Mouse (Mus musculus) C2C12 (cell line): ENCODE results near the gene Cpb1. TPM values are rescaled to one million over a fixed set of nuclear protein-coding genes. Genes with fewer than 3 reads are reported as not detected.
A peak's percentile ranks its signal among the peaks of the same experiment; 100 is the strongest.

Experiments
- H3K27me3 ChIP-seq: one replicate; pipeline ENCODE4 v1.6.1; 2011; ENCODE audit not compliant: control insufficient read depth, insufficient read depth, insufficient read length
- H3K36me3 ChIP-seq: one replicate; pipeline ENCODE4 v1.6.1; 2011; ENCODE audit not compliant: control insufficient read depth, insufficient read depth
- H3K4me3 ChIP-seq: one replicate; pipeline ENCODE4 v1.5.1; 2011; ENCODE audit warnings: mild to moderate bottlenecking, control low read depth; ENCODE audit not compliant: poor library complexity, insufficient read depth, severe bottlenecking
- H3K79me2 ChIP-seq: one replicate; pipeline ENCODE4 v1.6.1; 2011; ENCODE audit not compliant: control insufficient read depth, insufficient read depth
- H3K79me3 ChIP-seq: one replicate; pipeline ENCODE4 v1.6.1; 2011; ENCODE audit warnings: low read depth, control low read depth
- H3ac ChIP-seq: one replicate; pipeline ENCODE3; 2011; ENCODE audit warnings: low read depth; ENCODE audit not compliant: control insufficient read depth, insufficient read length
- CEBPB ChIP-seq: IDR thresholded peaks from one replicate; pipeline ENCODE4 v1.6.1; 2011; ENCODE audit warnings: low read depth, mild to moderate bottlenecking, control low read depth, moderate library complexity
- CTCF ChIP-seq: IDR thresholded peaks from one replicate; pipeline ENCODE4 v1.5.1; 2011; ENCODE audit not compliant: control insufficient read depth, insufficient read depth, insufficient read length
- FOSL1 ChIP-seq: IDR thresholded peaks from one replicate; pipeline ENCODE4 v1.8.0; 2011; ENCODE audit warnings: mild to moderate bottlenecking, low read length; ENCODE audit not compliant: poor library complexity, insufficient read depth, severe bottlenecking
- MAX ChIP-seq: IDR thresholded peaks from one replicate; pipeline ENCODE4 v1.6.1; 2011; ENCODE audit warnings: mild to moderate bottlenecking, control low read depth
- MYOD1 ChIP-seq: IDR thresholded peaks from one replicate; pipeline ENCODE4 v1.6.1; 2011; ENCODE audit warnings: low read depth; ENCODE audit not compliant: control insufficient read depth, insufficient read length
- MYOG ChIP-seq: IDR thresholded peaks from one replicate; pipeline ENCODE4 v1.6.1; 2011; ENCODE audit not compliant: control insufficient read depth, insufficient read length; ENCODE audit errors: extremely low read depth
- USF1 ChIP-seq: IDR thresholded peaks from one replicate; pipeline ENCODE4 v1.6.1; 2011; ENCODE audit warnings: low read depth, mild to moderate bottlenecking, control low read depth, moderate library complexity
- polyA plus RNA-seq: library from polyadenylated mRNA; unstranded; fragments of >200 nt; fragmentation: generic; extraction: Trizol; gene quantifications from one replicate; pipeline ENCODE4 v1.2.1, GENCODE M21; 2012; ENCODE audit warnings: missing spikeins

Gene Cpb1
- polyA plus RNA-seq, 1 experiment: not detected

DNA sequence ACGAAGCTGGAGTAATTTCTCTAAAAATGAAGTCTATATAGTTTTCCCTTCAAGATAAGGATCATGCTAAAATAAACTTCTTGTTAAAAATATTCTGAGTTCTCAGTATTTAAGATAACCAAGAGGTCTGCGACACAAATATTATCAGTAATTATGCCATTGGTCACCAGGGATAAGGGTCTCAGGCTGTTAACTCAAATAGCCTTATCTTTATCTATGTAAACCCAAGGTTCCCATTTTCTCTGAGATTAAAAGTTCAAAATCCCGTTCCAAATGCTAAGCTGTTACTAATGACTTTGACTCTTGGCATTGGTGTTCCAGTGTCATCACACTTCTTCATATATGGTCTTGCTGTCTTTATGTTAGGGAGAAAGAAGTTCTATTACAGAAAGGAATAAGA is 20.0 kb upstream of the Cpb1 start:
- Histone ChIP-seq H3K79me2 (no peaks in the 10 kb centered on the region), H3ac (no peak overlapping the region), H3K27me3 (no peaks in the 10 kb centered on the region), H3K4me3 (no peak overlapping the region), H3K36me3 (no peaks in the 10 kb centered on the region), H3K79me3 (no peaks in the 10 kb centered on the region)
- TF ChIP-seq USF1 (no peak), MAX (no peak), MYOG (no peak), FOSL1 (no peak), CEBPB (no peak)

DNA sequence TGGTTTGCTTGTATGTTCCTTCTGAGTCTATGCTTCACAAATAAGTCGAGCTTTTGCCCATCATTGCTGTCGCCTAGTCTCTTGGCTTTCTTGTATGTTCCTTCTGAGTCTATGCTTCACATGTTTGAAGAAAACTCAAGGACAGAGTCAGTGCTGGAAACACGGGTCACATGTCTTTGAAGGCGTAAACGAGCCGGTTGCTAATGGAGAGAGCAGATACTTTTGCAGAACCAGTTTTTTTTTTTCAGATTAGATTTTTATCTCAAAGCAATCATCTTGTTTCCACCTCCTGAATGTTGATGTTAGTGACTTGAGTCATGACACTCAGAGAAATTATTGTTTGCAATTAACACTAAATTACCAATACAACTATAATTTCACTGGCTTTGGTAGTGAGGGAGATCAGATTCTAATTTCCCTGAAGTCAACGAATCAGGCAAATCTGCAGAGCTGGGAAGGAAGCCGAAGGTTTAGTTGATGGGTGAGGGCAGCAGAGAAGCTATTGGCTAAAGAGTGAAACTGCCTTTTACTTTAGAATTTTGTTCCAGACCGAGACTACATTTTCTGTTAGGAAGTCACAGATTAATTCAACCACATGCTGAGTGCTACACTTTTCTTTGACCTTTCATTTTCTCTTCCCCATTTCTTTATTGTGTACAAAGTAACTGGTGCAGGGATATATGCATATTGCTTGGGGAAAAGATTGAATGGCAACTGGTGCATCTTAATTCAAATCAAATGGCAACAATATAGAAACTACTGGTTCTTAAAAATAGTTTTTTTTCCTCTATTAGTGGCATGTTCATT is 19.2 kb upstream of the Cpb1 start:
- H3K79me2 ChIP-seq: no peaks in the 10 kb centered on the region
- no peaks in the 10 kb centered on the region for H3K27me3 ChIP-seq
- H3ac ChIP-seq: no peak overlapping the region
- no peaks in the 10 kb centered on the region for H3K36me3 ChIP-seq
- no peaks in the 10 kb centered on the region for H3K79me3 ChIP-seq
- no peak overlapping the region for H3K4me3 ChIP-seq
- TF ChIP-seq MYOD1: no peak

DNA sequence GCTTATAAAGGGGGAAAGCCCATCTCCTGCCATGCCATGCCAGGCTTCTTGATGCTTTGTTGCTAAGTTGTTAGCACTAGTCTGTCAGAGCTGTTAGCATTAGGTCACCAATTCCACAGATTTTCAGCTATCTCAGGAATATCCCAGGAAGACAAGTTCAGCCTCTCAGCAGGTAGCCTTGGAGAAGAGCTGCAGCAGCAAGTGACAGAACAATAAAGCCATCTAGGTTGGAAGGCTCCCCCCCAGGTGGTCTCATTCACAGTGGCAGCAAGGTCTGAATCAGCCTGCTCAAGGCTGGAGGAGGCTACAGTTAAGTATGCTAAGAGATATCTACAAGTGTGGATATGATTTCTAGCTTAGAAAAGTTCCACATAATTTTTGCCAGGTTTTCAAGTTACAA is 15.8 kb upstream of the Cpb1 start:
- no peaks in the 10 kb centered on the region for H3K36me3 ChIP-seq
- H3K79me3 ChIP-seq: no peaks in the 10 kb centered on the region
- no peak overlapping the region for H3ac ChIP-seq
- TF ChIP-seq MYOG (no peak), FOSL1 (no peak), MAX (no peak), CTCF (no peak), MYOD1 (no peak), CEBPB (no peak), USF1 (no peak)
- H3K79me2 ChIP-seq: no peaks in the 10 kb centered on the region
- no peaks in the 10 kb centered on the region for H3K27me3 ChIP-seq
- H3K4me3 ChIP-seq: no peak overlapping the region

DNA sequence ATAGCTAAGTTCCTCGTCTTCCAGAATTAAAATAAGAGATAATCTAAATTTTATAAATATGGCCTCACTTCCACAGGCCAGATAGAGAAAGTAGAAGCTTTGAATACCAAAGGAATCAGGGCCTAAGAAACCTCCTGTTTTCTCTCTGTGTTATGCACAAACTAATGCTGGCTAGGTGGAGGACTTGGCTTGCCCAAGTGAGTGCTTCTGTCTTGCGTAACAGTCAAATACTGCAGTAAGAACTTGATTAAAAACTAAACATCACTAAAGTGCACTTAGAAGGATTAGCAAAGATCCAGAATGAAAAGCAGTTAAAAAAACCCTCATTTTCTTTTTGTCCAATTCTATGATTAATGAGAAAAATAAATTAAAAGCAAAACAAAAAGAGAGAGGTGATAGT is 13.2 kb upstream of the Cpb1 start:
- H3K4me3 ChIP-seq: no peak overlapping the region
- no peaks in the 10 kb centered on the region for H3K79me2 ChIP-seq
- H3K79me3 ChIP-seq: no peaks in the 10 kb centered on the region
- H3K36me3 ChIP-seq: no peaks in the 10 kb centered on the region
- H3ac ChIP-seq: no peak overlapping the region
- TF ChIP-seq MYOG: no peak
- TF ChIP-seq CEBPB: no peak
- no peaks in the 10 kb centered on the region for H3K27me3 ChIP-seq

DNA sequence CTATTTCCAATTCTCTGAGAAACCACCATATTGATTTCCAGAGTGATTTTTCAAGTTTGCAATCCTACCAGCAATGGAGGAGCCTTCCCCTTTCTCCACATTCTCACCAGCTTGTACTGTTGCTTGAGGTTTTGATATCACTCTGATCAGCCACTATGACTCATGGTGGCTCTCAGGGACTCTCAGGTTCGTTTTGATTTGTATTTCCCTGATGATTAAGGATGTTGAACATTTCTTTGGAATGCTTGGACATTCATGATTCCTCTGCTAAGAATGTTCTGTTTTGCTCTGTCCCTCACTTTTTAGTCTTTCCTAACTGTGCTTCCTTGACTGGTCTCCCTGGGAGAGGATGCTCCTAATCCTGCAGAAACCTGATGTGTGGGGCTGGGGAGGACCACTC is 6.3 kb upstream of the Cpb1 start:
- Histone ChIP-seq H3ac (no peak overlapping the region), H3K36me3 (no peaks in the 10 kb centered on the region), H3K79me2 (no peaks in the 10 kb centered on the region), H3K27me3 (no peaks in the 10 kb centered on the region), H3K4me3 (no peak overlapping the region), H3K79me3 (no peaks in the 10 kb centered on the region)
- TF ChIP-seq CTCF: no peak
- no peak for TF ChIP-seq MAX
- TF ChIP-seq FOSL1: peak; percentile 83
- no peak for TF ChIP-seq MYOD1
- TF ChIP-seq MYOG: no peak

DNA sequence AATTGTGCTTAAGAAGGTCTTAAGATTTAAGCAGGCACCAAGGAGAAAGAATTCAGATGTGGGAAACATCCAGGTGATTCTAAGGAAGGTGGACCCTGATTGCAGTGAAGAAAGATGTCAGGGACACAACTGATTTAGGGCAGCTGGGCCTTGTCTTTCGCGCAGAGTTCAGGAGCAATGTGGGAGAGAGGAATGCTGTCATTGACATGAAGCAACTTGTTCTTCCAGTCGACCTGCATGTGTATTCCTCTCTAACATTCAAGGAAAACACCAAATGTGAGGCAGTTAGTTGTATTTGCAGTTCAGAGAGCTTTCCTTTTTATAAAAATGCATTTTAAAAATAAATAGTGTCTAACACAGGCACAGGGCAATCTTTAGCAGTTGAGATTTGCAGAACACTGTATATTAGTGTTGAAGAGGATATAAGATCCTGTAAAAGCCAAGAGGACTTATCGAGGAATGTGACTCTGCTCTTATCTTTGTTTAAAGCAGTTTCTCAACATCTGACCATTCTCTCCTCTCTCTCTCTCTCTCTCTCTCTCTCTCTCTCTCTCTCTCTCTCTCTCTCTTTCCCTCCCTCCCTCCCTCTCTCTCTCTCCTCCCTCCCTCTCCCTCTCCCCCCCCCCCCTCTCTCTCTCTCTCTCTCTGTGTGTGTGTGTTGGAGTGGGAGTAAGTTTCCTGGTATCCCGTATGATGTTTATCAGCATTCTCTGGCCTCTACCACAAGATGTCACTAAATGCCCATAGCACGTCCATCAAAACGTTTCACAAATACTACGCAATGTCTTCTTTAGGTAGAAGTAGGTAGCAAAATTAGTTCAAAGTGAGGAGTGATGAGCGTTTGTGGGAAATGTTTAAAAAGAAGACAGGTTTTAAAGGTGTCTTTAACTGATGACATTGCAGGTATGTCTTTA is 20.7 kb downstream of the Cpb1 start:
- Histone ChIP-seq H3K79me2 (no peaks in the 10 kb centered on the region), H3K27me3 (no peaks in the 10 kb centered on the region), H3ac (no peak overlapping the region), H3K79me3 (no peaks in the 10 kb centered on the region), H3K36me3 (no peaks in the 10 kb centered on the region), H3K4me3 (no peak overlapping the region)
- no peak for TF ChIP-seq MYOG
- no peak for TF ChIP-seq CTCF
- no peak for TF ChIP-seq FOSL1
- no peak for TF ChIP-seq USF1
- no peak for TF ChIP-seq MAX
- peak; percentile 5 for TF ChIP-seq CEBPB
